ENCODE assay signal across 16 mouse cellular contexts in the genomic region with DNA sequence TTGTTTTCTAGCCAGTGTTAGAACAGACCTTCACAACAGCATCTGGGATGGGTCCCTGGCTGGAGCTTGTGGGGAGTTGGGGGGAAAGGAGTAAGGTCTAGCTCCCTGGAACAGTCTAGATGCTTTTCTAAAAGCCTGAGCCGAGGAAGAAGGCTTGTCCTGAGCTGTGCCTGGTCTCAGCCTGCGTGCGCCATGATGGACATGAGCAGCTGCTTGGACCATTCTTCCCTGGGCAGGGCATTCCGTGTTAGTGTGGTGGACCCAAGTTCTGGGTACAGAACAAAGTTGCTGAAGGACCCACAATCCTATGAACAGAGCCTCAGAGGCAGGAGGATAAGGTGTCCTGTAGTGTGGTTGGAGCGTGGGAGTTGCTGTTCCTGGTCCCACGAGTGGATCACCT. TPM values are rescaled to one million over a fixed set of nuclear protein-coding genes. Genes with fewer than 3 reads are reported as not detected.
"Had no signal": no experiment of that assay in that cellular context is flagged by ENCODE, and none has a peak within 500 bp of the region (broad histone marks: within the 10 kb centered on the region; RNA-seq: fewer than 3 reads in every experiment).

No protein-coding gene starts in this region.

- H3K4me3 ChIP-seq: midbrain, embryonic 10.5 days; midbrain, embryonic 12.5 days; neural tube, embryonic 12.5 days; stomach, embryonic 15.5 days had no signal

- H3K9me3 ChIP-seq: midbrain, embryonic 10.5 days; midbrain, embryonic 12.5 days; neural tube, embryonic 12.5 days; stomach, embryonic 15.5 days had no signal

- DNase-seq: lung, adult 18-20 months; lung, embryonic 14.5 days; lung, postnatal 10 days; lung, postnatal 4 days; midbrain, embryonic 14.5 days; right cerebral cortex, postnatal 14 days; thymus, adult 2 months; thymus, postnatal 25 days; thymus, postnatal 4 days had no signal

- H3K27me3 ChIP-seq: neural tube, embryonic 12.5 days; stomach, embryonic 15.5 days had no signal

RNA-seq across cellular contexts. Expression of gene Trim80, which starts 9.8 kb away (rescaled TPM):
- total RNA-seq: megakaryocyte, adult 5-6 weeks; megakaryocyte-erythroid progenitor cell, adult 5-6 weeks; neutrophil, adult 5-6 weeks had no signal

RNA-seq across cellular contexts. Expression of gene Slc16a5, which starts 31.7 kb away (rescaled TPM):
- total RNA-seq: megakaryocyte-erythroid progenitor cell, adult 5-6 weeks had no signal
